Mouse (Mus musculus): ENCODE data around the gene Gpr174.
"Not testable (repeated sequence)": the region's sequence is repeated elsewhere in the genome, so short reads cannot be mapped to it uniquely, and the experiment has no call there.

Gene Gpr174

DNA sequence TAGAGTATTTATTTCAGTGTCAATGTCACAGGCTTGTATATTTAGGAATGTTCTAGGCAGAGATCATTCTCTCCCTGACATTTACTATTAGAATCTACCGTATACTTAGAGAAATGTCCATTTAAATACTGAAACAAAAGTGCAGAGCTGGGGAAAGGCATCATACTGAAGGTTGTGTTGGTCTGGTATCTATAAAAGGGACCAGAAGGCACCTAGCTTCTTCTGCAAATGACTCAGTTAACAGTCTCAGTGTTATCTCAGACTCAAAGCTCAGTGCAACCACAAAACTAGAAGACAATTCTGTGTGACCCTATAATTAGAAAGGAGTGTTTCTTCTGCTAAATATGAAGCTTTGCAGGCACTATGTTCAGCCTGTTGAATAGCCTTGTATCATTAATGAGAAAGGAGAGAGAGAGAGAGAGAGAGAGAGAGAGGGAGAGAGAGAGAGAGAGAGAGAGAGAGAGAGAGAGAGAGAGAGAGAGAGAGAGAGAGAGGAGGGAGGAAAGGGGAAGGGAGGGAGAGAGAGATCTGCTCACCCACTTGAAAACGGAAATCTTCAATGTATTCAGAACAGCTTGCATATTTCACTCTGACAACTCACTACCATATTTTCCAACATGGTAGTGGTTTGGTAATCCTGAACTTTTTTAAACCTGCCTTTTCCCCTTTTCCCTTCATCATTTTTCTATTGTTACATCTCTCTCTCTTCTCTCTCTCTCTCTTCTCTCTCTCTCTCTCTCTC lies at the start of gene Gpr174:
Gene Gpr174, plus strand, starts transcription at position 393 of the 742 bp plus-strand sequence.
- no peak for DNase-seq

DNA sequence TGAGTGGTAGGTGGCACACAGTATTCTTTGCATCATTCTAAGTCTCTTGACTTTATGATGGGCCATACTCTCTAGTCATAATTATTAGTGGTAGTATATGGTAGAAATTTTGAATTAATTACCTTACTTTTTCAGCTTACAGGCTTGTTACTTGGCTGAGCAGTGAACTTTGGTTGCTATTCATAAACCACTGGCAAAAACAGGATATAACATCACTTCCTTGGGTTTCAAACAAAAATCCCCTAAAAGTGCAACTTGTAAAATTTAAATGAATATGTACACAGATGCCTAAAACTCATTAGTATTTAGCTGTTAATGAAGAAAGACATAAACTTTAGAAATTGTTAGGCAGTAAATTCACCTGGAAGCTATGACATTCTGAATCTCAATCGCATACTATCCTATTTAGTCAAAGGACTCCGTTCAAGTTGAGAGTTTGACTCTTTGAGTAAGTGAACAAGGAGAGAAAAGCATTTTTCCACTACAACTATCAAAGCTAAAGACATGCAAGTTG lies 38.0 kb upstream of the Gpr174 start:
- no peak for DNase-seq

GRCm38 (mm10) chrX:107224846-107225245 lies 30.8 kb upstream of the Gpr174 start:
- no peak for DNase-seq

DNA sequence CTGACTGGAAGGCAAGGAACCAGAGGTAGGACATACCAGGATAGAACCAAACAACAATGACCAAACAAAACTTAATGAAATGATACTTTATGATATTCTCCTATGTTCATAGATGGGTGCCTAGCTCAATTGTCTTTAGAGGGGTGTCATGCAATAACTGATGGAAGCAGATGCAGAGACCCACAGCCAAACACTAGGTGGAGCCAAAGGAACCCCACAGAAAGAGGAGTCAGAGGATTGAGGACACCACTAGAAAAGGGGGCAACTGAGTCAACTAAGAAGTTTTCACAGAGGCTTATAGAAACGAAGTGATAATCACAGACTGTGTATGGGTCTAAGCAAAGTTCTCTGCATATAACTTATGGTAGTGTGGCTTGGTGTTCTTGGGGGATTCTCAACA lies 24.5 kb upstream of the Gpr174 start:
- no peak for DNase-seq

GRCm38 (mm10) chrX:107234655-107235054 lies 21.0 kb upstream of the Gpr174 start:
- DNase-seq: no peak

DNA sequence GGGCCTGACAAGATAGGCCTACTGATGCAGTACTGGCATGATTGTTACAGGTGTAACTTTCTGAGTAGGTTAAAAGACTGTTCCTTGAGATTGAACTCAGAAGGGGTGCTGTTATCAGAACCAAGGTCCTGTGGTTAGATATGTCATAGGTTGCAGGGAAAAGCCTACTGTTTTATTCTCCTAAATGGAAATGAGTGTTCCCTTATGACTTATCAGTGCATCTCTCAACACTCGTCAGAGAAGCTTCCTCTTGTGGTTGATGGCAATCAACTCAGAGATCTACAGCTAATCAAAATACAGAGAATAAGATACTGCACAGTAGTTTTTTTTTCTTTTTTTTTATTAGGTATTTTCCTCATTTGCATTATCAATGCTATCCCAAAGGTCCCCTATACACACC lies 19.2 kb upstream of the Gpr174 start:
- DNase-seq: no peak

DNA sequence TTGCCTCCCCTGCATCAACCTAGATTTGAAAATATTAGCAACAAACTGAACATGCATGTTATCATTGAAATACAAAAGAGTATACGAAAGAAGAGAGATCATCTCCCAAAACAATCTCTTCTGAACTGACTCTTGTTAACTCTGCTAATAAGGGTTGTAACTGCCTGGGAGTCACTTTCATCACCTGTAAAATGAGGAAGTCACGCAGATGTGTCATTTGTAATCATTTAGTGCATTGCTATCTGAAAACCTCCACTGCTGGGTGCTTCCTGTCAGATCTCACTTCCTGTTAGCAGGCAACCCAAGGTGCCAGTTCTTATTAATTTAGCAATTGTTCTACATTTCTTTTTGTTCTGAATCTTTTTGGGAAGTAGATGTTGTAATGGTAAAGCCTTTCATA lies 5.3 kb upstream of the Gpr174 start:
- DNase-seq: no peak

- DNase-seq: no peak
Measured at GRCm38 (mm10) chrX:107264619-107265018, 8.9 kb downstream of the Gpr174 start.

DNA sequence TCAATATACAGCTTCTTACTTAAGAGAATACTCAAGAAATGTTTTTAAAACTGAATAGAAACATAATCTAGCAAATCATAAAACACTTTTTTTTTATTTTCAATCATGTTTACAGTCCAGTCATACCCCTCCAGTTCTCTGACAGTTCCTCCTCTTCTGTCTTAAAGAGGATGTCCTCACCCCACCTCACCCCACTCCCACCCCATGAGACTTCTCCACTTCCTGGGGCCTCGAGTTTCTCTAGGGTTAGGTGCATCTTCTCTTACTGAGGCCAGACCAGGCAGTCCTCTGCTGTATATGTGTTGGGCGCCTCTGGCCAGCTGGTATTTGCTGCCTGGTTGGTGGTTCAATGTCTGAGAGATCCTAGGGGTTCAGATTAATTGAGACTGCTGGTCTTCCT lies 21.9 kb downstream of the Gpr174 start:
- no peak for DNase-seq

- DNase-seq: no peak
Measured at GRCm38 (mm10) chrX:107284211-107284610, 28.5 kb downstream of the Gpr174 start.

- DNase-seq: not testable (repeated sequence)
Measured at GRCm38 (mm10) chrX:107297861-107298260, 42.2 kb downstream of the Gpr174 start.

- DNase-seq: no peak
Measured at GRCm38 (mm10) chrX:107298761-107299160, 43.1 kb downstream of the Gpr174 start.

DNA sequence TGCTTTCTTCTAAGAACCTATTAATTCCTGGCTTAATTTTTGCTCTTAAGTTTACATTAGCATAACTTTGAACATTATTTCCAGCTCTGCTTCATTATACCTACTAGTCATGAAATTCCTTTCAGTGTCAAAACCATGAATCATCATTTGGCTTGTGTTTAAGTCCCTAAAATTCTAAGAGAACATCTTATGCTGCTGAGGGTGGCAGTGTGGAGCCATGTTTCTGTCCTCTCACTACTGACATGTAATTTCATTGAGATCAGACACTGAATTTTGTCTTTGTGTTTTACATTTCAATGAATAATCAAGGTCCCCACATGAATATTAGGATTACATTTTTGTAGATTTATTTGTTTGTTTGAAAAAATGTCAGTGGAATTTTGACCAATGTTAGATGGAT lies 50.8 kb downstream of the Gpr174 start:
- no peak for DNase-seq

- DNase-seq: no peak
Measured at GRCm38 (mm10) chrX:107312533-107312932, 56.9 kb downstream of the Gpr174 start.

- no peak for DNase-seq
Measured at GRCm38 (mm10) chrX:107325697-107326381, 70.2 kb downstream of the Gpr174 start.

DNA sequence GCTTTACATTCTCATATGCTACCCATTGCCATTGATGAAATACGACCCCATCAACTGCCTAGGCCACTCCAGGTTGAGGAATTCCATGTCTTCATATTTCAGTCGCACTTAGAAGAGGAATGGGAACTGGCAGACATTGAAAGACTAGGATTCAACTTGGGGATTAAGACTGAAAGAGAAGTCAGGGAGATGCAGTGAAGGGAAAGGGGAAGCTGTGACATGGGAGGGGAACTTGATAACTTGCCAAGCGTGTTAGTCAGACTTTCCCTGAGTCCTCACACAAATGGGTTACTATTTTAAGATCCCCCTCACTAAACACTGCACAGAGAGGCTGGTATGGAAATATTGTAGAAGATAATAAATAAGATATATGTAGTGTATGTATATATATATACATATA lies 74.2 kb downstream of the Gpr174 start:
- DNase-seq: no peak

GRCm38 (mm10) chrX:107336609-107337008 lies 80.9 kb downstream of the Gpr174 start:
- DNase-seq: no peak

DNA sequence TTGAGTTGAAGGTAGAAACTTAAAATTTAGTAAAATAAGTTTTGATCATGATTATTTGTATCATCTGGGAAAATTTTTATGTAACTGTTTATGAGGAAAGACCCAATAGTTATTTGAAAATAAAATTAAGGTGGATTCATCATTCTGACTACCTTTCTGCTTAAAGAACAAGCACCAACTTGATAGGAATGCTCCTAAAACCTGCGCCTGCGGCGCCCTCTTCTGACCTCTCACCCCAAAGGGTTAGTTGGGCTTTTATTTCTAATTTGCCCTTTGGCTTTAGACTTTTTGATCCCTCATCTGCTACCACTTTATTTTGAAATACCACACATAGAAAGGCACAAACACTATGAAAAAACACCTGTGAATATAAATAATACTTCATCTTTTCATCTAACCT lies 86.3 kb downstream of the Gpr174 start:
- no peak for DNase-seq

All from cerebellum, postnatal 36 days (tissue).